Mouse (Mus musculus) layer of hippocampus, adult 2 months (tissue): ENCODE measurements around the gene Itgb6. TPM values are rescaled to one million over a fixed set of nuclear protein-coding genes. Genes with fewer than 3 reads are reported as not detected.

Source experiments
- DNase-seq, 2 experiments: peaks; one replicate each; pipeline ENCODE4 v3.0.0; 2022; ENCODE audit warnings: low spot score in 2 of 2
- H3K27ac ChIP-seq: fragments of 200-600 bp; 2 replicates; pipeline ENCODE4 v1.8.1; 2022
- H3K4me3 ChIP-seq: fragments of 200-600 bp; 2 replicates; pipeline ENCODE4 v1.8.1; 2022; ENCODE audit warnings: mild to moderate bottlenecking
- CTCF ChIP-seq: fragments of 200-600 bp; conservative IDR thresholded peaks from 2 replicates; pipeline ENCODE4 v1.8.1; 2022; ENCODE audit warnings: antibody characterized with exemption, mild to moderate bottlenecking, moderate library complexity
- total RNA-seq, 2 experiments: library from RNA; stranded (reverse); gene quantifications; 2 replicates each; pipeline ENCODE4 v1.2.3; 2021

Gene Itgb6
- total RNA-seq, 2 experiments from 2014 or later = not detected

- Histone ChIP-seq H3K27ac (no peak overlapping the region), H3K4me3 (no peak overlapping the region)
- no peak for TF ChIP-seq CTCF
- DNase-seq = no peak
Observed at GRCm38 (mm10) chr2:60722967-60723366, 524 bp upstream of the Itgb6 start.

- peak in 1 of 2 experiments; percentile 30 for DNase-seq
- H3K27ac ChIP-seq = no peak overlapping the region
- peak; percentile 96 for TF ChIP-seq CTCF
- H3K4me3 ChIP-seq = no peak overlapping the region
Observed at GRCm38 (mm10) chr2:60720906-60721305, 1.5 kb downstream of the Itgb6 start.

GRCm38 (mm10) chr2:60720205-60720604 is 2.2 kb downstream of the Itgb6 start:
- no peak overlapping the region for H3K4me3 ChIP-seq
- H3K27ac ChIP-seq = no peak overlapping the region
- TF ChIP-seq CTCF = no peak
- DNase-seq = no peak

GRCm38 (mm10) chr2:60717348-60717747 is 5.1 kb downstream of the Itgb6 start:
- Histone ChIP-seq H3K27ac (no peak overlapping the region), H3K4me3 (peak overlapping the region; percentile 20)
- TF ChIP-seq CTCF = no peak
- peak; percentile 29 to 30 for DNase-seq

GRCm38 (mm10) chr2:60716549-60716948 is 5.9 kb downstream of the Itgb6 start:
- TF ChIP-seq CTCF = no peak
- Histone ChIP-seq H3K4me3 (no peak overlapping the region), H3K27ac (no peak overlapping the region)
- DNase-seq = no peak

GRCm38 (mm10) chr2:60715771-60716170 is 6.7 kb downstream of the Itgb6 start:
- no peak for TF ChIP-seq CTCF
- Histone ChIP-seq H3K4me3 (no peak overlapping the region), H3K27ac (no peak overlapping the region)
- no peak for DNase-seq

GRCm38 (mm10) chr2:60714971-60715502 is 7.4 kb downstream of the Itgb6 start:
- no peak for DNase-seq
- no peak for TF ChIP-seq CTCF
- H3K4me3 ChIP-seq = no peak overlapping the region
- H3K27ac ChIP-seq = no peak overlapping the region

- H3K4me3 ChIP-seq = no peak overlapping the region
- no peak for TF ChIP-seq CTCF
- H3K27ac ChIP-seq = no peak overlapping the region
- DNase-seq = no peak
Observed at GRCm38 (mm10) chr2:60714475-60714874, 8.0 kb downstream of the Itgb6 start.

- DNase-seq = no peak
- Histone ChIP-seq H3K4me3 (no peak overlapping the region), H3K27ac (no peak overlapping the region)
- TF ChIP-seq CTCF = no peak
Observed at GRCm38 (mm10) chr2:60713857-60714256, 8.6 kb downstream of the Itgb6 start.

- H3K27ac ChIP-seq = no peak overlapping the region
- no peak for TF ChIP-seq CTCF
- no peak overlapping the region for H3K4me3 ChIP-seq
- no peak for DNase-seq
Observed at GRCm38 (mm10) chr2:60712891-60713290, 9.6 kb downstream of the Itgb6 start.

- Histone ChIP-seq H3K27ac (no peak overlapping the region), H3K4me3 (no peak overlapping the region)
- TF ChIP-seq CTCF = no peak
- no peak for DNase-seq
Observed at GRCm38 (mm10) chr2:60712483-60712882, 10.0 kb downstream of the Itgb6 start.

- Histone ChIP-seq H3K27ac (no peak overlapping the region), H3K4me3 (no peak overlapping the region)
- TF ChIP-seq CTCF = no peak
- DNase-seq = no peak
Observed at GRCm38 (mm10) chr2:60711098-60711880, 11.2 kb downstream of the Itgb6 start.

GRCm38 (mm10) chr2:60710317-60710716 is 12.1 kb downstream of the Itgb6 start:
- no peak overlapping the region for H3K27ac ChIP-seq
- TF ChIP-seq CTCF = no peak
- H3K4me3 ChIP-seq = no peak overlapping the region
- DNase-seq = no peak

- DNase-seq = no peak
- no peak for TF ChIP-seq CTCF
Observed at GRCm38 (mm10) chr2:60708671-60709070, 13.8 kb downstream of the Itgb6 start.

More at GRCm38 (mm10) chr2:60708671-60709070, 13.8 kb downstream of the Itgb6 start:
- Histone ChIP-seq H3K27ac (no peak overlapping the region), H3K4me3 (no peak overlapping the region)
